Mouse (Mus musculus) right cerebral cortex, postnatal 36 days (tissue): ENCODE measurements around the gene Nosip.
"Not testable (repeated sequence)": the region's sequence is repeated elsewhere in the genome, so short reads cannot be mapped to it uniquely, and the experiment has no call there.

ENCODE experiments used
- DNase-seq, 2 experiments: peaks; one replicate each; pipeline ENCODE4 v3.0.0; 2022; ENCODE audit warnings: low spot score in 2 of 2, mixed read lengths in 1 of 2

Gene Nosip

DNA sequence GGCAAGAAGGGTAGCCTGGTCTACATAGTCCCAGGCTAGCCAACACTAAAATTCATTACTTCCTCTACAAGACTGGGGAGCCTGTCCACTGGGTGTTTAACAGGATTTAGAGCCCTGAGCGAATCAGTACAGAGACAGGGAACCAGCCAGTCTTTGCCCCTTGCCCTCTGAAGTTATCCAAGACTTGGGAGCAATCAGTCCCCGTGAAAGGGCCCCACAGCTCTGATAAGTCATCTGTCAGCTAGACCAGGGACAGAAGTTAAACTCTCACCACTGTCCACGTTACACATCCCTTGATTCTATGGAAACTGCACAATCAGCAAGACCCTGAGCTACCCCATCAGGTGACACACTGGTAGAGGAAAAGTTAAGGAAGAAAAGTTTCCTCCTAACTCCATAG lies 50.3 kb downstream of the Nosip start:
- DNase-seq, result no peak

DNA sequence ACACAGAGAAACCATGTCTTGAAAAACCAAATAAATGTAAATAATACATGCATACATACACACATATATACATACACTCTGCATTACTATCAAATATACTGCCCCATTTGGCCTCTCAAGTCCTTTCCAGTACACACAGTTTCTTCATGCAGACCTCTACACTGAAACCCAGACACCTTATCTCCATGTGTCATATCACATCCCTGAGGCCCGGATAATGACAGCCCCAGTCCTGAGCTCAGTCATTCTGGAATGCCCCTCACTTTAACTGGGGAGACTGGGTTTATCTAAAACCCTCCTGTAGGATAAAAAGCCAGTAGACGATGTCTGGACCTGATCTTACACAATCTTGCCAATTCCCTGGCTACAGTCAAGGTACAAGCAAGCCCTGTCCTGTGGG lies 51.2 kb downstream of the Nosip start:
- DNase-seq, result no peak

DNA sequence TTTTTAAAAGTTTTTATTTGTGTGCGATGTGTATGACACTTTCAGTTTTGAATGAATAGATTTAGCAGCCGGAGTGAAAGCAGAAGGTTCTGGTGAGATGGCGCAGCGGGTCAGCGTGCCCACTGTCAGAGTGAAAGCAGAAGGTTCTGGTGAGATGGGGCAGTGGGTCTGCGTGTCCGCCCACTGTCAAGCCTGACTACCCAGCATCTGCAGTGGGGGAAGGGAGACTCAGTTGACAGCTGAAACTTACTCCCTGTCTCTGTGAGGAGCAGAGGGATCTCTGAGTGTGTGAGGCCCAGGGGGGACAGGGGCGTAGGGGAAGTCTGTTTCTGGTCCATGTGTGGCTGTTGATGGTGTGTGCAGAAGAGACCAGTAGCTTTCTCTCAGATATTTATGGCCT lies 55.3 kb downstream of the Nosip start:
- DNase-seq, result no peak

DNA sequence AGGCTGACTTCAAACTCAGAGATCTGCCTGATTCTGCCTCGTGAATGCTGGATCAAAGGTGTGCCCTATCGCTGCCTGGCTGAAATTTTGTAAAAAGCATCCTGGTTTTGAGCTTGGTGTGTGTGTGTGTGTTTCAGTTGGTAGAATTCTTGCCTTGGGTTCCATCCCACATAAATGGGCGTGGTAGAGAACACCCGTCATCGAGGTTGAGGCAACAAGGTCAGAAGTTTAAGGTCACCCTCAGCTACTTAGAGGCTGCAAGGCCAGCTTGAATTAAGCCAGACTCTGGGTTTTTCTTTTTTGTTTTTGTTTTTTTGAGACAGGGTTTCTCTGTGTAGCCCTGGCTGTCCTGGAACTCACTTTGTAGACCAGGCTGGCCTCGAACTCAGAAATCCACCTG lies 56.1 kb downstream of the Nosip start:
- no peak for DNase-seq

DNA sequence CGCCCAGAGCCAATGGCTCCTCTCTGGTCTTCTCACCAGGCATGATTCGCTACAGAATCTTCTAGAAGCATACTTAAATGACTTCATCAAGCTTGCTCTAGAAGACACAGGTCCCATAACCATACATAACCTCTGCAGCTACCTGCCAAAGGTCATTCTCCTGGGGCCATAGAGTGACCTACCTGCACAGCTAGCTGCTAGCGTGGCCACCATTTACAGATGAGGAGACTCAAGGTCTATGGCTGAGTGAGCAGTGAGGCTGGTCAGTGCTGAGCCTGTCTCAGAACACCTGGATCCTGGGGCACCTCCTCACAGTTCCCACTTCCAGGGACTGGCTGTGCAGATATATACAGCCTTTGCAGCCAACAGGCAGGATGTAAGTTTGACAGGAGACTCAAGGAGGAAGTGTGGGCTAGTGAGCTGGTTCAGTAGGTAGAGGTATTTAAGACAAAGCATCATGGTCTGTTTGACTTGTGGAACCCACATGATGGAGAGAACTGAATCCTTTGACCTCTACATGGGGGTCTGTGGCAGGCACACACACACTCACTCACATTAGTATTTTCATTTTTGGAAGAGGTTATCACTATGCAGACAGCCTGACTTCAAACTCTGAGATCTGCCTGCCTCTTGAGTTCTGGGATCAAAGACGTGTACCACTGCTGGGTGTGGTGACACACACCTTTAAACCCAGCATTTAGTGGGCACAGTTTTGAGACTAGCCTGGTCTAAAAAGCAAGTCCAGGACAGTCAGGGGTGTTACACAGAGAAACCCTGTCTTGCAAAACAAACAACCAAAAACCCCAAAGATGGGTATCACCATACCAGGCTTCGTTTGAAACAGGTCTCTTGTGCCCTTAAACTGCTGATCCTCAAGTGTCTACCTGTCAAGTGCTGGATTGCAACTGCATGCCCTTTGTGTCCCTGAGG lies 57.8 kb downstream of the Nosip start:
- DNase-seq, result no peak

DNA sequence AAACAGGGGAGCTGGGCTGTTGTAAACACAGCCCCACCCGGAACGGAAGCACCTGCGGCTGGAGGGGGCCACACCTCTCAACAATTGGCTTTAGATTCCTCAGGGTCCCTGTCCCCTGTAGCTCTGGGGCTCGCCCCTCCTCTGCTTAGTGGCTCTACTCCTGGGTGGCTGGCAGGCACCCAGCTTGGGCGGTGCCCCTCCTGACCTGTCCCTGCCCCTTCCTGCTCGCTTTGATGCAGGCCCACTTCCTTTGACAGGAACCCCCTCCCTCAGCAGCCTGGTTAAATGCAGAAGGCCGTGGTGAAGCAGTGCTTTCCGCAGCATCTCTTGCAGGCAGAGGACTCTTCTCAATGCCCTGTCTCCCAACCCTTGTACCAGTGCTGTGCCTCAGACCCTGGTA lies 59.2 kb downstream of the Nosip start:
- DNase-seq, result no peak

DNA sequence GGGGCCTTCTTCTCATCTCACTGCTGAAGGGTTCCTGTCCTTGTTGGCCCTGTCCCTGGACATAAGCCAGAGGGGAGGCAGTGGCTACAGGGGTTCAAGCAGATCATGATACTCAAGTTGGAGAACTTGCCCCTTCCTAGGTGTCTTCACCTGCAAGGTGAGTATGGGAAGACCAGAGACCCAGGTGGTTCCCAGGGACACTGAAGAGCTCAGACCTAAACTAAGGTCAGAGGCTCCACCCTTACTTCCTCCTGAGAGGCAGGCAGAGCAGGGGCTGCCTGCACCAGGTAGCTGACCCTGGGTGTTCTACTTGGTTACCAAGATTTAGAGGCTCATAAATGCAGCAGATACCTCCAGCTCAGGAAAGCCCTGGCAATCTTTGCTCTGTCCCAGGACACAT lies 59.7 kb downstream of the Nosip start:
- no peak for DNase-seq

DNA sequence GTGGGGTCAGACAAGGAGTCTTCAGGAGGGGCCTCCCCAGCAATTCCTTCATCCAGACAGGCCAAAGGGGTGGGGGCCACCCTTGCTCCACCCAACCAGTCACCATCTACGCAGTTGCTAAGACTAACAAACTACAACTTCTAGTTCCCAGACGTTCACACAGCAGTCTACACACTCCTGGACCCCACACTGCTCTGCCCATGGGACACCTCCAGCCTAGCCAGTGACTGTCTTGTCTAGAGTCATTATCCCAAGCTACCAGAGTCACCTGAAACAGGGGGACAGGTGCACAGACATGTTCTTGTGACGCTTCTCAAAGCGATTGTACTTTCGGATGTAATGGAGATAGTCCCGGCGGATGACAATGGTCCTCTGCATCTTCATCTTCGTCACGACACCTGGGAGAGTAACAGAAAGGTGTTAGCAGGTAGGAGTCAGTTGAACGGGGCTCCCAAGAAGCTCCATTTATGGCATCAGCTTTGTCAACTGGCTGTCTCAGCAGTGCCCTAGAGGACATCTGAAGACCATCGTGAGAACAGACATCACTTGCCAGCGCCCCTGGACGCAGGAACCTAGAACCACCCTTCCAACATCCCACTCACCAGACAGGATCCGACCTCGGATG lies 60.4 kb downstream of the Nosip start:
- no peak for DNase-seq

DNA sequence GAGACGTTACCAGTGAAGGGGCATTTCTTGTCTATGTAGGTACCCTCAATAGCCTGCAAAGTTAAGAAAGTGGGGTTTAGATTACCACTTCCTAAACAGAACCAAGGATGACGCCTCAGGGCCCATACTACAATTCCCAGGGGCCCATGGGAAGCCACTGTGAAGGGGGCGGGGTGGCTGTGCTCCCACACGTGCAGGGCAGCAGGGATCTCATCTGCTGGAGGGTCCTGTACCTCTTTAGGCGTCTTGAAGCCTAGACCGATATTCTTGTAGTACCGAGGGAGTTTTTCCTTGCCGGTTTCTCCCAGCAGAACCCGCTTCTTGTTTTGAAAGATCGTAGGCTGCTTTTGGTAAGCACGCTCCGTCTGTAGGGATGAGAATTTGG lies 60.9 kb downstream of the Nosip start:
- no peak for DNase-seq

DNA sequence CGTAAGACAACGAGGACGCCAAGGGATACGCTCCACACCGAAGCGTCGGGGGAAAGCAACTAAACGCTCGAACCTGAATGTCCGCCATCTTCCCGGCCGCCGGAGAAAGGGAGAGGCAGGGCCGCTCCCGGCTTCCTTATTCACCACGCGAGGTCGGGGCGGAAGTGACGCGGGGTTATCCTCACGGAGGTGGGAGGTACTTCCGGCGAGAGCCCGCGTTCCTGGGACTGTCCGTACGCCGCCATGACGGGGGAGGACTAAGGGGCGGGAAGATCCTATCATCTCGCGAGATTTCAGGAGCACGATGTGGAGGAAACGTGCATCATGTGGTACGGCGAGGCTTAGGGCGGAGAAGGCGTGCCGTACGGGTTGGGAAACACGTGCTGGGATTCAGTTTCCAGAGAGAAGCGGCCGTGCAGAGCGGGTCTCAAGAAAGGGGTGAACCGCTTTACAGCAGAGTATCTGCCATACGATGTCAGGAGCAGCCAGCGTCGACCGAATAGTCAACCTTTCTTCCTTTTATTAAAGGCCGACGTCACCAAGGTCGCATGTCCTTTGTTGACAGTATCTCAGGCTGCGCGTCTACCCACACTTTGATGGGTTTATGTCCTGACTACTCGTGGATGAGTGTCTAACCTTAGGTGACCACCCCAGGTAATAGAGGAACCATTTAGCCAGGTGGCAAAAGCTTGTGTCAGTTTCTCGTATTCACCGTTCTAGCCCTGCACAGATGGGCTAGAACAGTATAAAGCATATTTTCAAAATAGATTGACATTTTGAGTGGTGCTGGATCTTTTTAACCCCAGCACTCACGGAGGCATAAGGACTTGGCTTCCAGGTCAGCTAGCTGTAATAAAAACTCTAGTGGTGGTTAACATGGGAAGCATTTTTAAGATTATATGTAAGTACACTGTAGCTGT lies 62.3 kb downstream of the Nosip start, which contains the start of gene Rps11:
Rps11 (minus strand) TSS at position 216 of the 920 bp plus-strand sequence.
- DNase-seq, result peak; percentile 98

DNA sequence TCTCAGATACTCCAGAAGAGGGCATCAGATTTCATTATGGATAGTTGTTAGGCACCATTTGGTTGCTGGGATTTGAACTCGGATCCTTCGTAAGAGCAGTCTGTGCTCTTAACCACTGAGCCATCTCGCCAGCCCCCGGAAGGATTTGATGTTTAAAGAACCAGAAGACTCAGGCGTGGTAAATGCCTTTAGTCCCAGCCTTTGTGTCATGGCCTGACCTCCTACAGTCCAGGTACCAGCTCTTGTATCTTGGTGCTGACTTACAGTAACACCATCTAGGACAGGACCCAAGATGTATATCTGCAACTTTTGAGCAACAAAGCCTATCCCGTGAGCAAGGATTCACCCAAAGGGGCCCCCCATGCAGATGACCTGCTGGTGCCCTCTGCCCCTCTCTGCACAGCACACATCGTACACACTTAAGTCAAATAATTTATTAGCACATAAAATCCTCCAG lies 62.9 kb downstream of the Nosip start:
- DNase-seq, result no peak

DNA sequence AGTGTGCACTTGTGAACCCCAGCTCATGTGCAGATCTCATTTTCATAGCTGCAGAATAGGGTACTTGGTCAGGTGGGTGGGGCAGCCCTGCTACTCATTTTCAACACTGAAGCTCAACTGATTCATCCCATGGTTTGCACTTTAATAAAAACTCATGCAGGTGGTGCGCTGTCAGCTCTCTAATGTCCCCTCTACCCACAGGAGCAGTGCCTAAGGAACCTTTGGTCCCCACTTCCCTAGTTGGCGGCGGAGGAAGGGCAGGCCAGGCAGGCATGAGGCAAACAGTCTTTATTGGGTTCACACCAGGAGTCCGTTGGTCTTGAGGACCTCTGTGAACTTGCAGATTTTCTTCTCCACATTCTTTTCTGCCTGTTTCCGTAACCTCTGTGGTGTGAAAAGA lies 63.4 kb downstream of the Nosip start:
- DNase-seq, result not testable (repeated sequence)

DNA sequence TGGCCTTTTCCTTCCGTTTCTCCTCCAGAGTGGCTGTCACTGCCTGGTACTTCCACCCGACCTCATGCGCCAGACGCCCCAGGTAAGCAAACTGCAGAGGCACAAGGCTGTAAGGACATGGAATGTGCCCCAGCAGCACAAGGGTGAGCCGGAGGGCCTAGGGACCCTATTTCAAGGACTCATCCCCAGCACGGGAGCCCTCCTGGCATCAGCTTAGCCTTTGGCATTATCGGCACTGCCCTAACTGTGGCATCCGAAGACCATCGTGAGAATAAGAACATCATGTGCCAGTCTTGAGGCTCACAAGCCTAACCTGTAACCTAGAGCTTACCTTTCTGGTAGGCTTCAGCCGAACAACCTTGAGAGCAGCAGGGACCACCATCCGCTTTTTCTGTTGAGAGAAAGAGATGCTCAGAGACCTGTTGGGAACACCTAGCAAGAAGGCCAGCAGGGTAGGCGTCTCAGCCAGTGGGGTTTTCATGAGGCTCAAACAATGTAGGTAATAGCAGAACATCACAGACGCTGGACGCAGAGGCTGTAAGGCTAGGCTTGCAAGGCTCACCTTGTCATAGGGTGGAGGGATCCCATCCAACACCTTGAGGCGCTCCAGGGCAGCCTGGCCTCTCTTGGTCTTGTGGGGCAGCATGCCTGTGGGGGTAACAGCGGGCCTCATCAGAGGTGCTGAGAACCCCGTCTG lies 64.1 kb downstream of the Nosip start:
- DNase-seq, result no peak

DNA sequence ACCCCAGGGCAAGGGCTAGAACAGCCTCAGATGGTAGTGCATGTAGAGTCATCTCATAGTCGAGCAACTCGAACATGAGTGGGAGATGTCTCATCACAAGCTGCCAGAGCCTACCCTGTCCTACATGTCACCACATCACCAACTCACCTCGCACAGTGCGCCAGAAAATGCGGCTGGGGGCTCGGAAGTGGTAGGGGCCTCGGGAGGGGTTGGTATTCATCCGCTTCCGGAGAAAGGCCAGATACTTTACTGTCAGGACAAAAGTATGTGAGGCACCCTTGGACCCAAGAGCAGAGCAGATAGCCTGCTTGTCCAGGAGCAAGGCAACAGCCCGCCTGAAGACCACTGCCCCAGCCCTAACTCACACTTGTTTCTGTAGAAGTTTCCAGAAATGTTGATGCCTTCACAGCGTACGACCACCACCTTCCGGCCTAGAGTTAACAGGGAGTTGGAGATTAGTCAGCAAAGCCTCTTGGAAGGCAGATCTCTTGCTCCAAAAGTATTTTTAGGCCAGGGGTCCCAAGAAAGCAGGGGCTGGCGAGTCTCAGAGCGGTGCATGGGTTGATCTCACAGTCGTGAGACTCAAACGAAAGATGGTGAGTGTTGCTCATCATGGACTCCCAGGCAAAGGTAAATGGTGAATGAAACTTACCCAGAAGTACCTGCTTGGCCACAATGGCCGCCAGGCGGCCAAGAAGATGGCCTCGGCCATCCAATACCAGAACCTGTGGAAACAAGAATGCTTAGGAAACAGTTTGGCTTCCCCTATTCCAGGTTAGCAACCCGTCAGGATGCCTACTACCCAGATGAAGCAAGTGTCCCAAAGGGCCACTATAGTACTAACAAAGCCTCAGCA lies 64.8 kb downstream of the Nosip start:
- DNase-seq, result no peak
